Mouse (Mus musculus): Measurements from ENCODE around the gene Mbip.

Gene Mbip

DNA sequence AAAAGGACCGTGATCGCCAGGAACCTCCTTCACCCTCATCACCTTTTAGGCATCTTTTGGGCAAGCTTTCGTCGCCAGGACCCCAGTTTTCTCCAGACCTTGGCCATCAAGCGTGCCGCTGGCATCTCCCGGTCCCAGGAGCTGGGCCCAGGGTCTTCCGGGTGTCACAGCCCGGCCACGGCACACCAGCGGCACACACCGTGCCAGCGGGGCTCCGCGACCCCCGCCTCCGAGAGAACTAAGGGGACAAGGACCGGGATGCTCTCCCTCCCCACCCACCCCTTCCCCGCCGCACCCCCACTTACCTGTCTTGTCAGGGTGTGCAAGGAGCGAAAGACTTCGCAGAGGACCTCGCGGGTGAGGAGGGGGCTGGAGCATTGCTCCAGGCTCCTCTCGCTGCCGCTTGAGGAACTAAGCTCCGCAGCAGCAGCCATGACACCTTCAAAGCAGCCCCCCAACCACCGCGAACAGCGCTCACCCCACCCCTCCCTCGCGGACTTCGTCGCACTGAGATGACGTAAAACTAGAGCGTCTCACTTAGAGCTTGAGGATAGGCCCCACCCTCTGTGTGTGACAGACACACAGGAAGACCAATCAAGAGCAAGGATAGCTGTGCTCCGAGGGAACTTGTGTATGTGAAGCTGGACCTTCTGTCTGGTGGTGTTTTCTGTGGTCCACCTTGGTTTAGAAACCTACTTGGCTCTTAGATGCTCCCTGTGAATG is at the start of gene Mbip:
Mbip (minus strand) TSS at position 528 of the 723 bp plus-strand sequence.
- in situ Hi-C loops (cut with MboI, MseI) = no loop called here

DNA sequence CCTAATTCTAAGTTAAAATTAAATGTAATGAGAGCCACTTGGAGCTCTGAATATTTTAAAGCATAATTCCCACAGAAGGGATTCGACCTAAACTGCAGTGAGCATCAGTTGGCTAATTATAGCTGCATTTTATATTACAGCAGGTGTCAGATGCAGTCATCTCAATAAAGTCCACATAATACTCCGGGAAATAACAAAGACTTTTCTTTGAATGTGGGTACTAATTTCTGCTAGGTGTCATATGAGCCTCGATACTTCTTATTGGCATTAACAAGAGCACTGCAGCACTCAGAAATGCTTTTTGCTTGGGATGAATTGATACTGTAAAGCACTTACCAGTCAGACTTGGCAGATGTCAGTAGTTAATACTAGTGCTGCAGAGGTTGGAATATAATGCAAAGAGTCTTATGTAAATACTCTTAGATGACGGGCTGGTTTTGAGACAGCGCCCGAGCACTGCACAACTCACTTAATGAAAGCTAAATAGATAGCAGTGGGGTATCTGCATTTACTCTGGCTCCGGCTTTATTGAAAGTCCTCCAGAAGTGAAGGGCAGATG is 42.0 kb upstream of the Mbip start:
- in situ Hi-C loops (cut with MboI, MseI) = no loop called here

DNA sequence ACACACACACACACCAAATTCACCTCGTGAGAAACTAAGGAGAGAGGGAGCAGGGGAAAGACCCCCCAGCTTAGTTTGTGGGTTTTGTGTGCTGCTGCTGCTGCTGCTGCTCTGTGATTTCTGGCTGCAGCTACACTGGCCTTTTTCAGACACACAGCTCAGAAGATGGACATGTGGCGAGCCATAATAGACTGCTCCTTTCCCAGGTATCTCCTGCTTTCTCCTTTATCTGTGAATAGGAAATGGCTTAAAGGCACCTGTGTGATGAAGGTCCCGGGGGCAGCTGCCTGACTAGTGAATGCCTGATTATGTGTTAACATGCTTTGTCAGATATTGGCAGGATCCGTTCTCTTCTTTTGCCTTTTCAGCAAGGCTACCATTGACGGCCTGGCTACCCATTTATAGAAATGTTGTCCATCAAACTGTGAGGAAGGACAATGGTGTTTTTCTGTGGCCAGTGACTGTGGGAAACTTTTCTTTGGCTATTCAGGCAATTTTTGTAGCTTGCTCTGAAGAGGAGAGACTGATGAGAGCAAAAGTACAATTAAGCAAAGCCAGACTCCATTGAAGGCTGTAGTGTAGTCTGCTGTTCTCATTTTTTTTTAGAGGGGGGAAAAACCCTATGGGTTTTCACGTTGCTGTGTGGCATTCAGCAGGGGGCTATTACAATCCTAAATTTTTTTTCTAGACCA is 41.4 kb upstream of the Mbip start:
- in situ Hi-C loops (cut with MboI, MseI) = no loop called here

DNA sequence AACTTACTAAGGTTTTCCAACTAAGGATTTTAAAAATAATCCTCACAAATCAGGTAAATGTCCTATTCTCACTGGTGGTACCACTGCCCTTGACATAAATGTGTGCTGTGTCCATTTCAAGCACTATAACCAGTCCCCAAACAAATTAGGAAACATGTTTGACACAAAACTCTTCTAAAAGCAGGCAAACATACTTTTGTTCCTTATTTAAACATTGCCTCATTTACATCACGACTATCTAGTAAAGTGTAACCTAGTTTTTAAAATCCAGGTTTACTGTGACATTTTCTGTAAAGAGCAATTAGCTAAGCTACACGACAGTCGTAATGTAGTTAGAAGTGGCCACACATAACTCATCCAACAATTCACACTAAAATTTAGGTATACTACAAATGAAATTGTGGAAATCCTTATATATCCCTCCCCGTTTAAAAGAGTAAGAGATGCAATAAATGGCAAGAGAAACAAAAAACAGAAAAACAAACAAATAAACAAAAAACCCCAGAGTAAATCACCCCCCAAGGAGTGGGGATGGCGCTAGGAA is 851 bp downstream of the Mbip start:
- in situ Hi-C loops (cut with MboI, MseI) = no loop called here

DNA sequence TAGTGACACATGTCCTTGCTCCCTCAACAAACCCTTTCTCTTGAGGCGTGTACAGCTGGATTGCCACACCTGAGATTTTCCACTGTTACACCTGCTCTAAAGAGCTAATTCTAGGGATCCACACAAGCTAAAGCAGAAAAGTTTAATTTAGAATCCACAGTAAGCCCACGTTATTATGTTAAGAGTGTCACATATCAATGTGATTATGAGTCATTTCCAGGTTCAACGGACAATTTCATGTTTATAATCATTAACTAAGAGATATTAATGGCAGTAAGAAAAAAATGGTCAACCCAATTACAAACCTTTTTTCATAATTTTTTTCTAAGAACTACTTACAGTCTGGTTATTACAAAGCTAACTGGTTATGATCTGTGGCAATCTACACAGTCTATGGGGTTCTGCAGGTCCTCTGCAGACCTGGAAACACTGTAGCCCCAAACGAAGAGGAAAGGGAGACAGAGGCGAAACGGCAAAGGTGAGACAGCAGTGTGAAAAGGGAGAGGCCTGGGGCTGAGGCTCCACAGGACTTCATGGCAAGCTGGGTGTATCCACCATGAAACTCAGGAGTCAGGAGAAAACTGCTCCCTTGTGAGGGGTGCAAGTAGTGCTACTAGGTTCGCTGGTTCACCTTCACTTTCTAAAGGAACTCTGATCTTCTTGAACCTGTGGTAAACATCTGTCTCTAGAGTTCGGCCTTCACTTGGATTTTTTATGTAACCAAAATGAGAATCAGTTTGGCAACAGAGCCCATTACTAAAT is 6.2 kb downstream of the Mbip start:
- in situ Hi-C loops (cut with MboI, MseI) = no loop called here

DNA sequence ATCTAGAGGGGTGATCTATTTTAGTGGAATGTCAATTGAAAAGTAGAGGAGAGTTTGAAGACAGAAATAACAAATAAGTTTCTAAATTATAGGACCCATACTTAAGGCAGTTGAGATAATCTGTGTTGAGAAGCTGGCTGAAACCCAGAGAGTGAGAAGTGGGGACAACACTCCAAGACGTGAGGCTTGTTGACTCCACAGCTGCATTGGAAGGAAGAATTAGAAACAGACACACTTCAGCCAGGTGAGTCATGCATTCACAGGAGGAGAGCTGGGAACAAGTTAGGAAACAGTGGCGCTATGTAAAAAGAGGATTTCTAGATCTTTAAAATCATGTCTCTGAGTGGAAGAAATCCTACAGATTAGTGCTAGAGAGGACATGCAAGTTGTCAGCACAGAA is 12.2 kb downstream of the Mbip start:
- in situ Hi-C loops (cut with MboI, MseI) = no loop called here

DNA sequence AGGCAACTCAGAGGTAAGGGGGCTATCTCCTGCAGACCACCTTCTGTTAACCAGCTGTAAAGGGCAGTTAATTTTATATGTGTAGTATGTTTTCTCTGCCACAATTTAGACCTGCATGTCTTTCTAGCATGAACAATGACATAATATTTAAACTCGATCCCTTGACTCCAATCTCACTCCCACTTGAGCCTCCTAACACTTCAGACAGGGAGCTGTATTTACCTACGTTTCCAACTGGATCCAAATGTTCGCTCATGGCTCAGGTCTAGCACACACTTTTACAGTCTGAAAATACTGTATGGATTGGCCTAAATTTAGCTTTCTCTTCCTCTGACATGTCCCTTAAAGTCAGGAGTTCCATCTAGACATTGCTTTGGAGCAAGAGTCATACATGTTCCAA is 13.2 kb downstream of the Mbip start:
- in situ Hi-C loops (cut with MboI, MseI) = no loop called here

DNA sequence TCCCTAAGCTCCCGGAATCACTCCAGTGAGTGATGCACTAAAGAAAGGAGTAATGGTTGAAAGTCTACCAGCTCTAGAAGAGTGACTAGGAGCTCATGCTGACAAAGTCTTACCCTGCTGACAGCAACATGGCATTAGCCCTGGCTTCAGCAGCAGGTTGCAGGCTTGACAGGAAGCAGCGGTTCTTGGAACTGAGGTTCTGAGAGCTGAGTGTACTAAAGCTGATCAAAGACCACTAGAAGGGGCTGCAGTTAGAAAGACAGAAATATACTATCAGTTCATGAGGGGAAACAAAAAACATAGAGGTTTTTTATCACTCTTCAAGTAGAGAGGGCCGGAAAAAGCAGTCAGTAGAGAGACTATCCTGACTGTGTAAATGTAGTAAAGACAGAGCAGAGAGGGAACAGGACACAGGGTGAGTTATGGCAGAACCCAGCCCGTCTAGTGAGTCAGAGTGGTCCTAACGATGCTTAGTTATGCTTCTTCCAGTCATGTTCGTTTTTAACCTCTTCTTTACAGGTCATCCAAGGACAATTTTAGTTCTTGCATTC is 18.2 kb downstream of the Mbip start:
- in situ Hi-C loops (cut with MboI, MseI) = no loop called here

DNA sequence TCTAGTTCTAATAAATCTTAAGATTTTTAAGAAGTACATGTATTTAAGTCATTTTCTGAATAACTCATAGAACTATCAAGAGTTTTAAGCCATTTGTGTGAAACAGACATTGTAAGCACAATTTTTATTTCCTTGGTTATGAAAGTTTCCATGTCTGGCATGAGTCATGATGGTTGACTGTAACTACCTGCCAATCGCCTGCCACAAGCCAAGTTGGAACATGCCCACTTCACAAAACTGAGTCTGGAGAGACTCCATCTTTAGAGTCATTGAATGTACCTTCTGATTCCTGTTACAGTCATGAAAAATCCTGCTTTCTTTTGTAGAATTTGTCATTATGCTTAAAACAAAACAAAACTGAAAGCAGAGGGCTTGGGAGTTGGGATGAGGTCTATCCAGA is 19.8 kb downstream of the Mbip start:
- in situ Hi-C loops (cut with MboI, MseI) = no loop called here

DNA sequence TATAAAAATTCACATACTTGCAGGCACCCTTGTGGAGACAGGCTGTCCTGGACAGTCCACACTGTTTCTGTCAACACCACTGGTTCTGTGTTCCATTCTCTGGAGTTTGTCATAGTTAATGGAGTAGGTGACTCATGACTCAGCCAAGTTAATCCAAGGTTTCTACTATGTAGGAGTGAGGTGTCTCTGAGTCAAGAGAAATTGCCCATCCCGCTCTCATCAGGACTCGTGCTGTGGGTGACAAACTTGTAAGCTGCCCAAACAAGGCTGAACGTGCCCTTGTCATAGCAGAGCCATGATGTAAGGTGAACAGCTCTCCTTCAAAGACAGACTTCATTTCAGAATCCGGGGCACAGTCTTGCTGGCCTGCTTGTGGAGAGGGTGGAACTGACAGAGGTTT is 26.8 kb downstream of the Mbip start:
- in situ Hi-C loops (cut with MboI, MseI) = no loop called here

DNA sequence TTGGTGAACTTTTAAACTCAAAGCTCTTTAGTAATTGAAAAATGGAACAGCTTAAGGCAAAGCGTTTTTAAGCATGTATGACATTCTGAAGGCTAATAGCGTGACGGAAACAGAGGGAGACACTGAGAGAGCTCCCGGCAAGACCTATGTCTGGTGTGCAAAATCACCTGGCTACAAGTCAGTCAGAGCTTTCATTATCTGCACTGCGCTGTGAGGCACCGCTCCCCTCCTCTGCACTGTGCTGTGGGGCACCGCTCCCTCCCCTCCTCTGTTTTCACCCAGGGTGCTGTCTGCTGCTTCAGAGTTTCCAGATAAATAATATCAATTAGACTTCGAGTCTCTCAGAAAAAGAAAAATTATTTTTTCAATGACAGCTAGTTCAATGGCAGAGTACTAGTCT is 27.6 kb downstream of the Mbip start:
- in situ Hi-C loops (cut with MboI, MseI) = no loop called here

DNA sequence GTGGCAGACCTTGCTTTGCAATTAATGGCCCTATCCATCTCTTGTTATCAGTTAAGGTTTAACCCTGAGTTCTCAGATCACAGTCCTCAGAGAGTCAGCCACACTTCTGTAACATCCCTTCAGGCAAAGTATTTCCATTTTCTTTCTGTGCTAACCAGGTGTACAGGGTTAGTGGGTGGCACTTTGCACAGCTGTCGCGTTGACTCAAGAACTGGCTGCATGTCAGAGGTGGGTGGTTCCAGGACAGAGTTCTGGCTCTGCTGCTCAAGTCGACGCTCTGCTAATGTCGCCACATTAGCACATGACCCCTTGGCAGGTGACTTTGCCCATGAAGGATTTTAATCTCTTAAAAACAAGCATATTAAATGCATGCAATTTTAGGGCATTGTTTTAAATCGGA is 39.9 kb downstream of the Mbip start:
- in situ Hi-C loops (cut with MboI, MseI) = no loop called here

DNA sequence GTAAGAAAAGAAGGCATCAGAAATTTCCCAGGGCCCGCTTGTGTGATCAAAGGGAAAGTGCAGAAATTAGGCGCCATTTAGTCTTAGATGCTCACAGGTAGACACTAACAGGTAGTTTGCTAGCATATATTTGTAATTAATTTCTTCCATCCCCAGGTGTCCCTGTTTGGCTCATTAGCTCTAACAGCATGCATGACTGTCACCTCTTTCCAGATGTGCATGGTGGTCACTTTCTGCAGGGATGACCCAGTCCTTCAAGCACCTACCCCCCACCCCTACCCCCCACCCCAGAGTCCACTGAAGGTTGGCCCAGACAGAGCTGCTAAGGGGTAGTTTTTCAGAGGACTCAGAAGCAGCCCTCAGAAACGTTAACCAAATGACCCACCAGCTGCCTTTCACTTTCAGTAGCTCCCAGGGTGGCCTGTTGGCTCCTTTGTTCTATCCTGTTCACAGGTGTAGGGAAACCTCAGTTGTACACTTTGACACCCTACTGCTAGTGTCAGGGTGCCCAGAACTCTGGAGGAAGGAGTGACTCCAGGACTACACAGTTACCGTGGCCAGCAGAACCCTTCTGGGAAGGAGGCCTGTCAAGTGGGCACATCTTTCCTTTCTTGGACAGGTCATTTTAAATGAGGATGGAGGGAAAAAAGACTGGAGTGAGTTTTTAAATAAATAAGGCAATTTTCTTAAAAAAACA is 43.2 kb downstream of the Mbip start:
- in situ Hi-C loops (cut with MboI, MseI) = no loop called here

DNA sequence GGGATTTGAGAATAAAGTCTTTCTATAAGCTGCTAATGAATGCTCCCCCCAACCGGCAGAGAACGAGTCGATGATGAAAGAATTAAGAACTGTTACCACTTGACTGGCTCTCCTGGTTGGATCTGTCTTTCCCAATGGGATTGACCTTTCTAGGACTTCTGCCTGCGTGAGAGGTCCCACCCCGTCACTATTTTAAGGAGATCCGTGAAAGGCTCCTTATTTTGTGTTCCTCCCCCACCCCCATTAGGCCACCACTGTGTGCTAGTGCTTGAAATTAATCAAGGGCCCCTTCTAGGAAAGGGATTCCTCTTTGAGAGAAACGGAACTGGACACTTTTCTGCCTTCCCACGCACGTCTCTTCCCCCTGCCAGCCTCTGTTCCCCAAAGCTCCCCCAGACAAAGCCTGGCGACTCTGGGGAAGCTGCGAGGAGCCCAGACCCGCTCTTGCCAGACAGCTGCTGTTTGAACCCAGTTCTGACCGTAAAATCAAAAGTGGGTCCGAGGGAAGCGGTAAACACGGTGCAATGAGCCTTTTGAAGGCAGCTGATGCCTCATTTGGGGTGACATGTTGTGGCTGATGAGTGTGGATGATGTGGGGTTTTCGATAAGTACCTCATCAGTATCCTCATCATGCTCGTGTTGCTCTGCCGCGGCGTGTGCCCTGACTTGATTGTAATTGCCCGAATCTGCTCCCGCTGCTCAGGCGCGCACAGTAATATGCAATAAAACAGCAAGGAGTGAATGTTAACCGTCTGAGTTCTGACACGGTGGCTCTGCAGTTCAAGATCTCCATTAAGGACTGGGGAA is 44.0 kb downstream of the Mbip start:
- in situ Hi-C loops (cut with MboI, MseI) = no loop called here

DNA sequence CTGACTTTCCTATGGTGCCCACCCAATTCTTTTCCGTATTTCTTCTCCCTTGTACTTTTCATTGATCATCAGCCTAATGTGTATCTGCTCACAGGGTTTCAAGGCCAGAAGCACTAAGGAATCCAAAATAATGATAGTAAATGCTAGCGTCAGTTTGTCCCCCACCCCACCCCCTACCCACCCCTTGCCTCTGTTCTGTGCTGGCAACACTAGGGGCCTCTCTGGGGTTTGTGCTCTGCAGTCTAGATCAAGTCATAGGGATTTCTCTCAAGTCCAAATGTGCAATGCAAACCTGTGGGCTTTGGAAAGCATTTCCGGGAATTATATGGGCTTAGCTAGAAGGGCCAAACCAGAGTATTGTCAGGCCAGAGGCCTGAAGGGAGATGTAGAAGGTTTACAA is 46.1 kb downstream of the Mbip start:
- in situ Hi-C loops (cut with MboI, MseI) = no loop called here

DNA sequence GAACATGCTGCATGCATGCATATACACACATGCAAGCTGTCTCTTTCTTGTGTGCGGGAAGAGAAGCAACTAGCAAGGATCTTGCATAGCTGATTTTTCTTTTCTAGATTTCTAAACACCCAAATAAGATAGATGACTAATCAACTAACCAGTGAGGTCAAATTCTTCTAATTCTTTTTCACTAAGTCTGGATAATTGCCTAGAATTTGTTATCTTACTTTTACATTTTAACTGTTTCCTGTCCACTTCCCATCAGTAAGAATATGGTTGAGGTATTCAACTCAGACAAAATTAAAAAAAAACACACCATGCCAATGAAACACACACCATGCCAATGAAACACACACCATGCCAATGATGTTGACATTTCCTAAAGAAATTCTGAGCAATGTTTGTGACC is 46.8 kb downstream of the Mbip start:
- in situ Hi-C loops (cut with MboI, MseI) = no loop called here

DNA sequence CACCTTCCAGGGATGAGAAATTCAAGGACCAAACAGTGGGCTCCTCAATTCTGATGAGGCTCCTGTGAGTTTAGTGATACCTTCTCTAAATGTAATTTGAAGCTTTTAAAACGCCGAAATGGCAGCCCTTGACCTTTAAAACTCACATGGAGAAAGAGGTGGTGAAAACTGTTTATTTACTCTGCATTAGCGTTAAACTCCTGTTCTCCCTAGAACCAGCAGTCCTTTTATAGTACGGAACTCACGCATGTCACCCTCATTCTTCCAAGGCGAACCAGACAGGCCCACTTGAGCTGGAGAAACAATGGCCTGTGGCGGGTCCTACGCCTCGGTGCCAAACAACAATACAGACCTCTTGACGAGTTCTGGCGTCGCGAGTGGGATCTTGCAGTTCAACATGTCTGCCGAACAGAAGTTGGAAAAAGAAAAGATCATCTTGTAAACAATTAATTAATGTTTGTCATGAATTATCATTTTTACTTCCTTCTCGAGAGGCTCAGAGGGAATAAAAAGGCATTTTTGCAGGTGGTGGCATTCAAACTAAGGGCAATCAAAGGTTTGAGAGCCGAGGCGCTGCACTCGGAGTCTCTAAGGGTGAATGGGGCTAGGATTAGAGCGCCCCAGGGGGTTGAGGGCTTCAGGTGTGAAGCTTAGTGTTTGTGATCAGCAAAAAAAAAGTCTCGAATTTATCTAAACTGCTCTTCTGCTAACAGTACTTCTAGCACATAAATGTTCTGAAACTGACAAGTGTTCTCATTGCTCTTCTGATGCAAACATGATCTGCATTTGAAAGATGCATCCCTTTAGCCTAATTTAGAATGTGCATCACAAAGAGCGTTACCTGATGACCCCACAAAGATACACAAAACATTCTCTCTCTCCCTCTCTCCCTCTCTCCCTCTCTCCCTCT is 47.5 kb downstream of the Mbip start:
- in situ Hi-C loops (cut with MboI, MseI) = no loop called here

DNA sequence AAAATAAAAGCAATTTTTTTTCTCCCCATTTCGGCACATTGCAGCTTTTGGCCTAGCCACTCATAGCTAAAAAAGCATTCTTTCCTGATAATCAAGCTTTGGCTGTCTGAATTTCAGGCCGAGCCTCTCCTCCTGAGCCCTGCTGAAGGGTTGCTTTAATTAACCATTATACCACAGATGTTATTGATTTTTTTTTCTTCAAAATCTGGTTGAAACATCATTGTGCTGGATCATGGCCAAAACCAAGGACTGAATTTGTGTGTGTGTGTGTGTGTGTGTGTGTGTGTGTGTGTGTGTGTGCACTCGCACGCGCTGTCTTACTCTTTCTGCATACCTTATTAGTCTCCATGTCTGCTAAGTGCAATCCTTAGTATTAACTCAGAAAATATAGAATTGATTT is 48.6 kb downstream of the Mbip start:
- in situ Hi-C loops (cut with MboI, MseI) = no loop called here

DNA sequence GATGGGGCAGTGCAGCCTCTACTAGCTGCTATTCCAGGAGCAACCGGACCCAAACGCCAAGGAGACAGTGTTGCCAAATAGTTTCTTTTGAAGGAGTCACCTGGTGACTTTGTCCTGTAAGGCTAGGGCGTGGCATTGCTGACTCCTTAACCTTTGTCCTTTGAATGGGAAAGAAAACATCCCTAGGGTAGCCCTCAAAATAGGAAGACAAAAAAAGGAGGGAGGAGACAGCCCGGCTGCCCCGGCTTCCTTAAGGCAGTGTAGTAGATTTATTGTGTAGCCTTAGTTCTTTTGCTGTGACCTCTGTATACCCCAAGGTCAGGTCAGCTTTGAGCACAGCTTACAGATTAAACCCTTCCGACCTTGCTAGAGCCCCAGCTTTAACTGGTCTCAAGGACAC is 49.2 kb downstream of the Mbip start:
- in situ Hi-C loops (cut with MboI, MseI) = no loop called here
